Mouse (Mus musculus) thymus, adult 2 months (tissue): Measurements from ENCODE around the gene Dip2c.

Experiments used
- CTCF ChIP-seq: fragments of 200-500 bp; IDR thresholded peaks from 2 replicates; pipeline ENCODE4 v1.5.1; 2012; ENCODE audit warnings: mild to moderate bottlenecking, control low read depth, low read length, moderate library complexity, borderline replicate concordance; ENCODE audit not compliant: control insufficient read depth, poor library complexity, insufficient read depth; ENCODE audit errors: extremely low read depth
- POLR2A ChIP-seq: fragments of 200-500 bp; IDR thresholded peaks from 2 replicates; pipeline ENCODE4 v1.6.1; 2012; ENCODE audit warnings: mild to moderate bottlenecking, low read length, control low read depth, moderate library complexity; ENCODE audit not compliant: control insufficient read depth, poor library complexity, insufficient read depth; ENCODE audit errors: extremely low read depth

- TF ChIP-seq CTCF: no peak
- no peak for TF ChIP-seq POLR2A
Observed at GRCm38 (mm10) chr13:9697340-9697739, 421.0 kb downstream of the Dip2c start.
